Mouse (Mus musculus): ENCODE measurements around the gene Syt6. TPM values are rescaled to one million over a fixed set of nuclear protein-coding genes. Genes with fewer than 3 reads are reported as not detected.

Syt6 gene
- polyA plus RNA-seq, 1 experiment = not detected

DNA sequence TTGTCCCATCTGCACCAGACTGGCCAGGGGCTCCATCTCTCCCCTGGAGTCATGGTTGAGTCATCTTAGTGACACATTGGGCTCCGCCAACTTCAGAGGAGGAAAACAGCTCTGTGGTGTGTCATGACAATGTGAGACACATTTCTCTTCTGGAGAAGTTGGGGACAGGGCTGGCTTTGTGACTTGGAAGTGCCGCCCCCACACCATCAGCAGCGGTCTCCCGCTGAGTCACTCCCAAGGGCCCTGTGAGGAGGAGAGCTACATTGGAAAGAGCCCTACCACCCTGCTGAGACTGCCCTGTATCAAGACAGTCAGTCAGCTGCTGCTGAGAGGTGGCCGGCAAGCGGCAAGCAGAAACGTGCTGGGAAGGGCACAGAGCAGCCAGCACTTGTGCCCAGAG lies 26.0 kb downstream of the Syt6 start:
- TF ChIP-seq MYOG (IDR thresholded peaks at IDR 0.05; ENCODE audit: control insufficient read depth, extremely low read depth, insufficient read length) = no peak
- TF ChIP-seq CTCF (IDR thresholded peaks at IDR 0.05; ENCODE audit: control insufficient read depth, insufficient read depth, insufficient read length) = no peak
- peak; percentile 41 for TF ChIP-seq MAX (IDR thresholded peaks at IDR 0.05)
- TF ChIP-seq MYOD1 (IDR thresholded peaks at IDR 0.05; ENCODE audit: control insufficient read depth, insufficient read length, low read depth) = peak; percentile 28
- TF ChIP-seq USF1 (IDR thresholded peaks at IDR 0.05; ENCODE audit: low read depth) = peak; percentile 10
- peak; percentile 91 for TF ChIP-seq FOSL1 (IDR thresholded peaks at IDR 0.05; ENCODE audit: insufficient read depth, low read length, poor library complexity, severe bottlenecking)
- Histone ChIP-seq H3K36me3 (ENCODE audit: control insufficient read depth, insufficient read depth) (no peaks in the 10 kb centered on the region), H3K79me3 (ENCODE audit: low read depth) (no peaks in the 10 kb centered on the region), H3K79me2 (ENCODE audit: control insufficient read depth, insufficient read depth) (no peaks in the 10 kb centered on the region), H3K27me3 (ENCODE audit: control insufficient read depth, insufficient read depth, insufficient read length) (no peaks in the 10 kb centered on the region), H3ac (ENCODE audit: control insufficient read depth, insufficient read length, low read depth) (no peak overlapping the region), H3K4me3 (ENCODE audit: insufficient read depth, poor library complexity, severe bottlenecking) (no peak overlapping the region)

DNA sequence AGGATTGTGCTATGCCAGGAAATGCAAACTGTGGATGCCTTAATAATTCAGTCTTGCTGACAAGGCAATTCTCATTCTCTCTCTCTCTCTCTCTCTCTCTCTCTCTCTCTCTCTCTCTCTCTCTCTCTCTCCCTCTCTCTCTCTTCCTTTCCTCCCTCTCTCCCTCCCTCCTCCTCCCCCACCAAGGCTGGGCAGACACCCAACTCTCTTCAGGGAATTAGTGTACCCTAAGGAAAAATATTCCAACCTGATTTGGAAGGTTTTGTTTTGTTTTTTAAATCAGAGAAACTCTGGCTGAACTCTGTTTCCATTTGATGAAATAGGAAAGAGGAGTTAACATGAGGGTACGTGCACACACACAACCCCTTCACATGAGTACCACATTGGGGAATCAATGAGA lies 26.5 kb downstream of the Syt6 start:
- no peaks in the 10 kb centered on the region for H3K79me3 ChIP-seq (ENCODE audit: low read depth)
- no peak for TF ChIP-seq CTCF (IDR thresholded peaks at IDR 0.05; ENCODE audit: control insufficient read depth, insufficient read depth, insufficient read length)
- no peak for TF ChIP-seq CEBPB (IDR thresholded peaks at IDR 0.05; ENCODE audit: low read depth)
- no peak for TF ChIP-seq FOSL1 (IDR thresholded peaks at IDR 0.05; ENCODE audit: insufficient read depth, low read length, poor library complexity, severe bottlenecking)
- no peak for TF ChIP-seq MYOD1 (IDR thresholded peaks at IDR 0.05; ENCODE audit: control insufficient read depth, insufficient read length, low read depth)
- TF ChIP-seq MYOG (IDR thresholded peaks at IDR 0.05; ENCODE audit: control insufficient read depth, extremely low read depth, insufficient read length) = no peak
- no peak for TF ChIP-seq USF1 (IDR thresholded peaks at IDR 0.05; ENCODE audit: low read depth)
- no peak for TF ChIP-seq MAX (IDR thresholded peaks at IDR 0.05)
- H3ac ChIP-seq (ENCODE audit: control insufficient read depth, insufficient read length, low read depth) = no peak overlapping the region

DNA sequence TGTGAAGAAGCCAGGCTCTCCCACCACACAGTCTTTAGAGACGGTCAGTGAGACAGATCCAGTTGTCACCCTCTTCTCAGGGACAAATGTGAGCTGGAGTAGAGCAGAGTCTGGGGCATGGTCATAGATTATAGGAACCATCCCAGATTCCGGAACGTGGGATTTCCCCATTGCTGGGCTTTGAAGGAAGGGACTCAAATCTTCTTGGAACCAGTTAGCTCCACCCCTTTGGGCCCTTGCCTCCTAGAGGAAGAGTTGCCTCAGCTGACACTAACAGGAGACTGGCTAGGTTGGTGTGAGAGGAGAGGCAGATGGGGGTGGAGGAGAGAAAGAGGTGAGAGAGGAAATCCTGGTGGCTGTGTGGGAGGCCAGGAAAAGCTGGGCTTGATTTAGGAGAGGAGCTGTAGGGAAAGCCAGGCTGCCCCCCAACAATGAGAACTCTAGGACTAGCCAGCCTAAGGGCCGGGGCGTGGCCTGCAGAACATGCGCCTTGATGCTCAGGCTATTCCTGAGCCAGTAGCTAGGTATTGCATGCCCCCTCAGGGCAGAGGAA lies 31.1 kb downstream of the Syt6 start:
- Histone ChIP-seq H3ac (ENCODE audit: control insufficient read depth, insufficient read length, low read depth) (no peak overlapping the region), H3K4me3 (ENCODE audit: insufficient read depth, poor library complexity, severe bottlenecking) (no peak overlapping the region), H3K79me3 (ENCODE audit: low read depth) (no peaks in the 10 kb centered on the region), H3K27me3 (ENCODE audit: control insufficient read depth, insufficient read depth, insufficient read length) (no peaks in the 10 kb centered on the region), H3K36me3 (ENCODE audit: control insufficient read depth, insufficient read depth) (no peaks in the 10 kb centered on the region), H3K79me2 (ENCODE audit: control insufficient read depth, insufficient read depth) (no peaks in the 10 kb centered on the region)
- TF ChIP-seq CEBPB (IDR thresholded peaks at IDR 0.05; ENCODE audit: low read depth) (no peak), USF1 (IDR thresholded peaks at IDR 0.05; ENCODE audit: low read depth) (no peak), FOSL1 (IDR thresholded peaks at IDR 0.05; ENCODE audit: insufficient read depth, low read length, poor library complexity, severe bottlenecking) (no peak), MYOD1 (IDR thresholded peaks at IDR 0.05; ENCODE audit: control insufficient read depth, insufficient read length, low read depth) (no peak), MAX (IDR thresholded peaks at IDR 0.05) (no peak), MYOG (IDR thresholded peaks at IDR 0.05; ENCODE audit: control insufficient read depth, extremely low read depth, insufficient read length) (no peak), CTCF (IDR thresholded peaks at IDR 0.05; ENCODE audit: control insufficient read depth, insufficient read depth, insufficient read length) (no peak)

More for the DNA sequence above, 26.5 kb downstream of the Syt6 start:
- Histone ChIP-seq H3K27me3 (ENCODE audit: control insufficient read depth, insufficient read depth, insufficient read length) (no peaks in the 10 kb centered on the region), H3K36me3 (ENCODE audit: control insufficient read depth, insufficient read depth) (no peaks in the 10 kb centered on the region), H3K79me2 (ENCODE audit: control insufficient read depth, insufficient read depth) (no peaks in the 10 kb centered on the region), H3K4me3 (ENCODE audit: insufficient read depth, poor library complexity, severe bottlenecking) (no peak overlapping the region)

DNA sequence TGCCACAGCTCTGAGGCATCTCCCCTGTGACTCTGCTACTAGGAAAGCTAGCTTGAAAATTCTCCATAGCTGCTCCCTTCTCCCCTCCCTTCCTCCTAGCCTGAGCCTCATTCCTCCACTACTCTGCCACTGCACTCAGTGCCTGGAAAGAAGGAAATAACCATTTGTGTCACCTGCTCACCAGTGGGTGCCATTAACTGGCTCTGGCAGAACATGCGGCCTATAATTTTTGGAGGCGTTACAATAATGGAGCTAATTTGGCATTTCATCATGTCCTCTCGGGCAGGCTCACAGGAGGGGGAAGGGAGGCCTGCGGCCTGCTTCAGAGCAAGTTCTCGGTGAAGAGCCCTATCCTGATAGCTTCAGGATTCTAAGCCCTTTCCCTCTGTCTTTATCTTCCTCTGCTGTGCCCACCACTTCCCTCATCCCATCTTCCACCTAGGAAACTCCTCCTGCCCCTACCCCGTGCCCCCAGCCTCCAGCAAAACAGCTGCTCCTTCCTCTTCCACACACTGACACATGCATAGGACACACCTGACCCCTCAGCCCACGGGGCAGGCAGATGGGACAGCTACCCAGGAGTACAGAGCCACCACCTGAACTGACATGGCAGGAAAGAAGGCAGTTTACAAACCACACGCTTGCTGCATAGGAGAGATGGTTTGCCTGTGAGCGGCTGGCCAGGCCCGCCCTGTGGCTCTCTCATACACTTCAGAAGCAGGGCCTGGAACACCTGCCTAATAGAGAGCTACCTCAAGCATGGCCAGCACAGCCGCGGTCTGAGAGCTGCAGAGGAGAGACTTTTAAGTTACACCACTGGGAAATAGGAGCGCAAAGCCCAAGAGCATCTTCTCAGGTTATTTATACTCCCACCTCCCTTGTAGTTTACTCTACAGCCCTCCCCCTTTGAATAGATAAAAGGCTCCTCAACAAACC lies 31.9 kb downstream of the Syt6 start:
- Histone ChIP-seq H3K4me3 (ENCODE audit: insufficient read depth, poor library complexity, severe bottlenecking) (no peak overlapping the region), H3K79me2 (ENCODE audit: control insufficient read depth, insufficient read depth) (no peaks in the 10 kb centered on the region), H3K36me3 (ENCODE audit: control insufficient read depth, insufficient read depth) (no peaks in the 10 kb centered on the region), H3K79me3 (ENCODE audit: low read depth) (no peaks in the 10 kb centered on the region), H3K27me3 (ENCODE audit: control insufficient read depth, insufficient read depth, insufficient read length) (no peaks in the 10 kb centered on the region), H3ac (ENCODE audit: control insufficient read depth, insufficient read length, low read depth) (no peak overlapping the region)
- no peak for TF ChIP-seq FOSL1 (IDR thresholded peaks at IDR 0.05; ENCODE audit: insufficient read depth, low read length, poor library complexity, severe bottlenecking)
- TF ChIP-seq MAX (IDR thresholded peaks at IDR 0.05) = no peak
- TF ChIP-seq MYOD1 (IDR thresholded peaks at IDR 0.05; ENCODE audit: control insufficient read depth, insufficient read length, low read depth) = no peak
- no peak for TF ChIP-seq USF1 (IDR thresholded peaks at IDR 0.05; ENCODE audit: low read depth)
- TF ChIP-seq CTCF (IDR thresholded peaks at IDR 0.05; ENCODE audit: control insufficient read depth, insufficient read depth, insufficient read length) = no peak
- no peak for TF ChIP-seq CEBPB (IDR thresholded peaks at IDR 0.05; ENCODE audit: low read depth)
- TF ChIP-seq MYOG (IDR thresholded peaks at IDR 0.05; ENCODE audit: control insufficient read depth, extremely low read depth, insufficient read length) = no peak

DNA sequence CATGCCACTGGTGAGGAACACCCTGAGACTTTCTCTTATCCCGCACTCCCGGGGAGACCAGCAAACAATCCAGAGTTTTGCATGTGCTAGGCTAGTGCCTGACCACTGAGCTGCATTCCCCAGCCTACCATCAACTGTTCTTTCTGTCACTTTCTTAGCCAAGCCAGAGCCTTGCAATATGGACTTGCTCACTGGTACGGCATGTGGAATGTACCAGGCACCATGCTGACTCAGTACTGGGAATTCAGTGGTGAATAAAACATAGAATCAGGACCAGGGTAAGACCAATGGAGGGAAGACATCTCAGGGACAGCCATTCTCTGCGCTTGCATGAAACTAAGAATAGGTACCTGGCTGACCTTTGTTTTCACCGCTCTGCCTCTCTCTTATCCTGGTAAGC lies 35.2 kb downstream of the Syt6 start:
- TF ChIP-seq CTCF (IDR thresholded peaks at IDR 0.05; ENCODE audit: control insufficient read depth, insufficient read depth, insufficient read length) (no peak), MAX (IDR thresholded peaks at IDR 0.05) (no peak), FOSL1 (IDR thresholded peaks at IDR 0.05; ENCODE audit: insufficient read depth, low read length, poor library complexity, severe bottlenecking) (no peak), MYOD1 (IDR thresholded peaks at IDR 0.05; ENCODE audit: control insufficient read depth, insufficient read length, low read depth) (no peak), CEBPB (IDR thresholded peaks at IDR 0.05; ENCODE audit: low read depth) (no peak), MYOG (IDR thresholded peaks at IDR 0.05; ENCODE audit: control insufficient read depth, extremely low read depth, insufficient read length) (no peak), USF1 (IDR thresholded peaks at IDR 0.05; ENCODE audit: low read depth) (no peak)
- Histone ChIP-seq H3K36me3 (ENCODE audit: control insufficient read depth, insufficient read depth) (no peaks in the 10 kb centered on the region), H3ac (ENCODE audit: control insufficient read depth, insufficient read length, low read depth) (no peak overlapping the region), H3K79me2 (ENCODE audit: control insufficient read depth, insufficient read depth) (no peaks in the 10 kb centered on the region), H3K79me3 (ENCODE audit: low read depth) (no peaks in the 10 kb centered on the region), H3K27me3 (ENCODE audit: control insufficient read depth, insufficient read depth, insufficient read length) (no peaks in the 10 kb centered on the region), H3K4me3 (ENCODE audit: insufficient read depth, poor library complexity, severe bottlenecking) (no peak overlapping the region)

All from C2C12 (cell line).